Mouse (Mus musculus): Measurements from ENCODE around the gene Dgkz. TPM values are rescaled to one million over a fixed set of nuclear protein-coding genes. Genes with fewer than 3 reads are reported as not detected.

Gene Dgkz
- polyA plus RNA-seq, 1 experiment from 2014 or later = 30.9 TPM

DNA sequence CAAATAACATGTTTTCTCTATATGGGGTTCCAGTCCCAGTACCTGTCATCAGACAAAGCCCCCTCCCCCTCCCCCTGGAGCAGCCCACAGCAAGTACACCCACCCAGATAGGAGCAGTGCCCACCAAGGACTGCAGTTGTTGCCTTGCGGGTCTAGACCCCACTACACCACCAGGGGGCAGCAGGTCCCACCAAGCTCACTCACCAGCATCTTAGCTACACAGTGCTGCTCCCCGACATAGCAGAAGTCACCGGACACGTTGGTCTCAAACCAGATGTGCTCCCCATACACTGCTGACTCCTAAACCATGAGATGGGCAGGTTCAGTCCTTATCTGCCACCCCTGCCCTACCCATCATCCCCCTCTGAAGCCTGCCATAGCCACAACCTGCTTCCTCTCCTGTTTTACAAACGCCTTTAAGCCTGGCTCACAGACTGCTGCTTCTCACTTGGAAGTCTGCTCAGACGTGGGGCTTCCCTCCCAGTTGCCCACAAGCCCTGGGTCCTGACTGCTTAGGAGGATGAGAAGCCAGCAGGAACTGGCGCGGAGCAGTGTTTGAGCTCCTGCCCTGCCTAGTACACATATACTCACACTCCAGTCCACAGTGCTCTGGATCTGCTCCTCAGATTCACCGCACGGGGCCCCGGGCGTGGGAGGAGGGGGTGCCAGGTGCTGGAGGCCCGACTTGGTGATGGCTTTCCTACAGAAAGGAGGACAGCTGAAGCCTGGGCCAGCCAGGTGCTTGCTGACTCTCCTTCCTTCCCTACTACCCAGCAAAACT lies 31.3 kb downstream of the Dgkz start:
- ATAC-seq (ENCODE audit: insufficient number of reproducible peaks, low FRiP score, low TSS enrichment, low read depth) = peak; percentile 36; the same call in 1 of the 2 replicates
- 41% methylated on average over 13 of the region's 13 CpGs for WGBS
- H3K4me1 ChIP-seq = peaks cover 42% of the 10 kb centered on the region
- no peaks in the 10 kb centered on the region for H3K9me3 ChIP-seq
- no peak overlapping the region for H3K9ac ChIP-seq
- no peak overlapping the region for H3K4me3 ChIP-seq
- peak overlapping the region; percentile 47; the same call in 1 of the 2 replicates for H3K27ac ChIP-seq
- H3K36me3 ChIP-seq = peaks cover 15% of the 10 kb centered on the region
- no peaks in the 10 kb centered on the region for H3K27me3 ChIP-seq
- H3K4me2 ChIP-seq = no peak overlapping the region

DNA sequence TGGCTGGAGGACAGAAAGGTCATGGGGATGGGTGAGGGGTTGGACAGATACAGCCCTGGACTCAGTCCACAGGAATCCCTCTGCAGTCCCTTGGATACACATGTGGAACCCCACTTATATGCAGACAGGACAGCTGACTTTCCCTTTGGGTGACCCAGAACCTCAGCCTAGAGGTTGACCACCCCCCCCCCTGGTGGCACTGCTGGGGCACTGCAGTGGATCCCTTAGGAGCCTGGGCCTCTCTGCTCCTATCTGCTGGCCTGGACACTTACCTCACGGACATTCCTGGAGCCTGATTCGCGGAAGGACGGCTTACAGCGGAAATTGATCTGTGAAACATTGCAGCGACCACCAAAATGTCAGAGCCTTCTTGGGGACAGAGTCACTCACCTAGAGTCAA lies 33.3 kb downstream of the Dgkz start:
- Histone ChIP-seq H3K9me3 (no peaks in the 10 kb centered on the region), H3K4me3 (no peak overlapping the region), H3K27ac (no peak overlapping the region), H3K27me3 (no peaks in the 10 kb centered on the region), H3K4me2 (no peak overlapping the region), H3K4me1 (peaks cover 25% of the 10 kb centered on the region), H3K36me3 (peaks cover 35% of the 10 kb centered on the region), H3K9ac (no peak overlapping the region)
- ATAC-seq (ENCODE audit: insufficient number of reproducible peaks, low FRiP score, low TSS enrichment, low read depth) = no peak
- WGBS = 78% methylated on average over 6 of the region's 6 CpGs

DNA sequence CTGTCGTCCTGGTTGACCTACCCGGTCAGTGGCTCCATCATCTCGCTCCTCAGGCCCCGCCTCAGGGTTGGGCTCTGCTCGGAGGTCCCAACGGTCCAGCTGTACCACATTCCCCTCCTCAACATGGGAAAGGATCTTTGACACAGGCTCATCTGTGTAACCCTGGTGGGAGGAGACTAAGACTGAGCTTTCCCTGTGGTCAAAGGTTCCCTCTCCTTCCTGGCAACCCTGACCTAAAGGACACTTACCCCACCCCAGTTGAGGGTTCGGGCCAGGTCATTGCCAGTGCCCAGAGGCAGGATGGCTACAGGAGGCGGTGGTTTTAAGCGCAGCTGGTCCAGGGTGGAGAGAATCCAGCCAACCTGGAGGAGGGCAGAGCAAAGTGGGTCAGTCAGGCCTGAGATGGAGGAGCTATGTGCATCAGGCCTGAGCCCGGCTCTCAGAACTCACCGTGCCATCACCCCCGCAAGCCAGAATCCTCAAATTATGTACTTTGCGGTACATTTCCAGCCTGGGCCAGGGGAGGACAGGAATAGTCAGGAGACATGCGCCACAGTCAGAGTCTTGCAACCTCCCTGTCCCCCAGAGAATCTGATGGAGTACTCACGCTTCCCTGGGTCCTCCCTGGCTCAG lies 36.2 kb downstream of the Dgkz start:
- WGBS = 87% methylated on average over 15 of the region's 15 CpGs
- Histone ChIP-seq H3K36me3 (peaks cover 64% of the 10 kb centered on the region), H3K4me3 (no peak overlapping the region), H3K27me3 (no peaks in the 10 kb centered on the region), H3K4me2 (no peak overlapping the region), H3K9ac (no peak overlapping the region), H3K9me3 (no peaks in the 10 kb centered on the region), H3K4me1 (peaks cover 4% of the 10 kb centered on the region), H3K27ac (no peak overlapping the region)
- no peak for ATAC-seq (ENCODE audit: insufficient number of reproducible peaks, low FRiP score, low TSS enrichment, low read depth)

DNA sequence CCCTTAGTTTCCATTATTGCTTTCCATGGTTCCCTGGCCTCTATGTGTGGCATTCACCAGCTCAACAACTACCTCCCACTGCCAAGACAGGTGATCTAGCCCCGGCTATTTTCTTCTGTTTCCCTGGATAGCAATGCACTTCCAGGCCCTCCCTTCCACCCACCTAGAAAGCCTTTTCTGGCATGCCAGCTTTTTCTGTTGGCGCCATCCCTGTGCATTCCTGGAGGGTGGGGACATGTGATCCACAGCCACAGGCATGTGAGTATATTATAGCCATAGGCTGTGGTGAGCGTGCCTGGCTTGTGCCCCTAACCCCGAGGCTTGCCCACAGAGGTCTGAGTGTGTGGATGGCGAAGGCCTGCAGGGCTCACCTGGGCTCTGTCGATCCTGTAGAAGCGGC lies 39.5 kb downstream of the Dgkz start:
- Histone ChIP-seq H3K27me3 (no peaks in the 10 kb centered on the region), H3K4me1 (peaks cover 20% of the 10 kb centered on the region), H3K9ac (no peak overlapping the region), H3K36me3 (peaks cover 76% of the 10 kb centered on the region), H3K4me3 (no peak overlapping the region), H3K4me2 (no peak overlapping the region), H3K27ac (no peak overlapping the region), H3K9me3 (no peaks in the 10 kb centered on the region)
- ATAC-seq (ENCODE audit: insufficient number of reproducible peaks, low FRiP score, low TSS enrichment, low read depth) = no peak
- WGBS = 87% methylated on average over 7 of the region's 7 CpGs

DNA sequence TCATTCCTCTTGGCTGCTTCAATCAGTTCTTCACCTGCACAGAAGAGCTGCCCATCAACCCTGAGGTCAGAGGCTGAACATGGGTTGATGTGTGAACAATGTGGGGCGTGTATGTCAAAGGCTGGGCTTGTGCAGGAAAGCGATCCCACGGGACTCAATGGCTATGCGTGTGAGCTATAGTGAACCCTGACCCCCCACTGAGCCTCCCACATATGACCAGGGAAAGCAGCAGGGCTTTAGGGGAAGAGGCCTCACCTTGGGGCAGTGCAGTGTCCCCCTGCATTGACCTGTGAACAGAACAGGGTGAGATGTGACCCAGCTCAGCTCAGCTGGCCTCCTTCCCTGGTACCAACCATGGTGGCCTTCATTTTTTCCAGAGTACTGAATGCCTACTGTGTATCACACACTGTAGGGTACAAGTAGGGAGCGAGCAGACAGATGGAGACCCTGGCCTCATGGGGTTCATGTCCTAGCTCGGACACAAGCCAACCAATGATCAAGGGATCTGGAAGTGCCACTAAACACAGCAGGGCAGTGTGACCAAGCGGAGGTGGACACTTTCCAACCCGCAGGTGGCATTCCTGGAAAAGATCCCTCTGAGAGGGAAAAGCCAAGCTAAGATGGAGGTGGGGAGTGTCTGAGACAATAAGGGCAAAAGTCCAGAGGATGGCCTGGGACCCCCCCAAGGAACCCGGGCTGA lies 40.7 kb downstream of the Dgkz start:
- Histone ChIP-seq H3K36me3 (peaks cover 67% of the 10 kb centered on the region), H3K4me3 (no peak overlapping the region), H3K4me2 (no peak overlapping the region), H3K27ac (no peak overlapping the region), H3K27me3 (no peaks in the 10 kb centered on the region), H3K9ac (no peak overlapping the region), H3K4me1 (peaks cover 32% of the 10 kb centered on the region), H3K9me3 (no peaks in the 10 kb centered on the region)
- 83% methylated on average over 9 of the region's 9 CpGs for WGBS
- ATAC-seq (ENCODE audit: insufficient number of reproducible peaks, low FRiP score, low TSS enrichment, low read depth) = no peak

DNA sequence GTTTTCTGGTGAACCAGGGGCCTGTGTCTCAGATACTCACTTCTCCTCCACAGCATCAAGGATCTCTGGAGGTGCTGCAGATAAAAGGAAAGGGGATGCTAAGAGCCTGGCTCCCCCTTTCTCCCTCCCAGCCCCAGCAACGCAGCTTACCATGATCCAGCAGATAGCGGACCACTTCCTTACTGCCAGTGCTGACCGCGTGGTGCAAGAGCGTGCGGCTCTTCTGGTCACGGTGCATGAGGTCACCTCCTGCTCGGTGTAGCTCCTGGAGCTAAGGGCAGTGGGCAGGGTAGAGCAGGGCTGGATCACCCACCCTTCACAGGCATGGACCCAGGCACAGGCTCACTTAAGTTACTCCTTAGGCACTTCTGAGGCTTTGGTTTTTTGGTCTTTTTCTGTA lies 41.6 kb downstream of the Dgkz start:
- Histone ChIP-seq H3K9ac (no peak overlapping the region), H3K27ac (no peak overlapping the region), H3K4me2 (no peak overlapping the region), H3K36me3 (peaks cover 57% of the 10 kb centered on the region), H3K9me3 (no peaks in the 10 kb centered on the region), H3K27me3 (no peaks in the 10 kb centered on the region), H3K4me1 (peaks cover 38% of the 10 kb centered on the region), H3K4me3 (no peak overlapping the region)
- 45% methylated on average over 8 of the region's 8 CpGs for WGBS
- ATAC-seq (ENCODE audit: insufficient number of reproducible peaks, low FRiP score, low TSS enrichment, low read depth) = no peak

DNA sequence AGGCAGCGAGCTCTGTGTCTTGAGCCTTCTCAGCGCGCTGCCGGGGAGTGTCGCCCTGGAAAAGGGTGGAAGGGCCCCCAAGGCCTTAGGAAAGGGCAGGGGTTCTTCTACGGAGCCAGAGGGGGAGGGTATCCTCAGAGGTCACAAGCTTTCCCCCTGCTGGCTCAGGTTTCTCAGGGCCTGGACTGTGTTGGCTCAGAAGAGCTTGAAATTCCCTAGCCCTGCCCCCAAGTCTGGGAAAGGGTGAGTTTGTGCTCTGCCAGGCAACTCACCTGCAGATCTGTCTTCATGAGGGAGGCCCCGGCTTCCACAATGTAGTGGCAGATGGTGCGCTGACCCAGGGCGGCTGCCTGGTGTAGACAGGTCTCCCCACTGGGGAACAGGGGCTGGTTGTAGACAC lies 42.2 kb downstream of the Dgkz start:
- 43% methylated on average over 9 of the region's 9 CpGs for WGBS
- Histone ChIP-seq H3K9ac (no peak overlapping the region), H3K9me3 (no peaks in the 10 kb centered on the region), H3K36me3 (peaks cover 52% of the 10 kb centered on the region), H3K4me3 (no peak overlapping the region), H3K4me1 (peaks cover 42% of the 10 kb centered on the region), H3K4me2 (no peak overlapping the region), H3K27ac (peak overlapping the region; percentile 61; the same call in 1 of the 2 replicates), H3K27me3 (no peaks in the 10 kb centered on the region)
- no peak for ATAC-seq (ENCODE audit: insufficient number of reproducible peaks, low FRiP score, low TSS enrichment, low read depth)

DNA sequence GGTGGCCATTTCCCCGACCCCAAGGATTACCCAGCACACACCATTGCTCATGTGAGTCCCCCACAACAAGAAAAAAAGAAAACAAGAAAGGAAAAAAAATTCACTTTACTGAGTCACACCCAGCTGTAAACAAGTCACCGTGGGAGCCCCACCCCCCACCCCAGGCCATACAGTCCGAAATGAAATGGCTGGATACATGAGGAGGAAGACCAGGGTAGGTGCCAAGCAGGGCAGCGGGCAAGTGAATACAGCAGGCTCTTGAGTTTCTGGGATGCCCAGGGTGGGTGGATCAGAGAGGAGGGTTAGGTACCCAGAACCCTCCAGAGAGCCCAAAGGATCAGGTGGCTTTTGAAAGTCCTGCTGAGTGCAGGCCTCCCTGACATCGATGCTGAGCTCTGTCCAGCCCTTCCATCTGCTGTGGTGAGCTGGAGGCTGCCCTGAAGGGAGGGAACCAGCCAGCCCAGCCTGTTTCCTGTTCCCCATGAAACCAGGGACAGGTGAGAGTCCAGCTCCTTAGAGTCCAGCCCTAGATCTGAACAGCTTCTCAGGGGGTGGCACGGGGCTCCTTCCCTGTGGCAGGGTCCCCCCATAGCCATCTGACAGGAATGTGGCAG lies 42.8 kb downstream of the Dgkz start:
- 27% methylated on average over 6 of the region's 6 CpGs for WGBS
- H3K4me3 ChIP-seq = 0 out of 2 replicates have a peak overlapping the region, but pooled peaks have one; percentile 64
- no peaks in the 10 kb centered on the region for H3K27me3 ChIP-seq
- H3K27ac ChIP-seq = peak overlapping the region; percentile 94
- H3K4me2 ChIP-seq = peak overlapping the region; percentile 75
- ATAC-seq (ENCODE audit: insufficient number of reproducible peaks, low FRiP score, low TSS enrichment, low read depth) = no peak
- H3K36me3 ChIP-seq = peaks cover 46% of the 10 kb centered on the region
- no peaks in the 10 kb centered on the region for H3K9me3 ChIP-seq
- 0 out of 2 replicates have a peak overlapping the region, but pooled peaks have one; percentile 14 for H3K9ac ChIP-seq
- peaks cover 47% of the 10 kb centered on the region for H3K4me1 ChIP-seq

DNA sequence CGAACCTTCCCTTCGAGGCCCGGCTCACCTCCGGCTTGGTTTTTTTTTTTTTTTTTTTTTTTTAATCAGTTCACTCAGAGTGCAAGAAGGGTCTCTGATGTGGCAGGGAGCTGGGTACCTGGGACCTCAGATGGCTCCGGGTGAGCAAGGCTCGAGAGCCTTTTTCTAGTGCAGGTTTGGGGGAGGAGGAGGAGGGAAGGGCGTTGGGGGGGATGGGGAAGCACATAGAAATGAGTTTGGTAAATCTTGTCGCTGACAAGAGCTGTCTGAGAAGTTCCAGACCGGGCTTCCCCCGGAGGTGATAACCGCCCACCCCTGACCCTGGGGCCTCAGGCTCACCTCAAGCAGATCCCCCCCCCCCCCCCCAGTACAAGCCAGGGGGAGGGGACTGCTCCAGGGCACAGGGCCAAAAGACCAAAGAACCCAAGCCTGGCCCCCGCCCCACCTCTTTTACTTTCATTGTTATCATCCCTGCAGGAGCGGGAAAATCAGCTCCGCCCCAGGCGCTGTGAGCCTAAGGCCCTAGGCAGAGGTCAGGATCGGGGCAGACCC lies 43.4 kb downstream of the Dgkz start, which contains the start of gene Mdk:
TSS of gene Mdk (minus strand) at position 138 of the 552 bp plus-strand sequence.
- WGBS = 8% methylated on average over 16 of the region's 16 CpGs
- Histone ChIP-seq H3K27ac (peak within 1 kb of the TSS; percentile 94), H3K9ac (peak within 1 kb of the TSS; percentile 79), H3K4me1 (peaks cover 50% of the 10 kb centered on the region), H3K4me3 (peak within 1 kb of the TSS; percentile 64), H3K9me3 (no peaks in the 10 kb centered on the region), H3K27me3 (no peaks in the 10 kb centered on the region), H3K36me3 (peaks cover 40% of the 10 kb centered on the region), H3K4me2 (peak within 1 kb of the TSS; percentile 75)
- ATAC-seq (ENCODE audit: insufficient number of reproducible peaks, low FRiP score, low TSS enrichment, low read depth) = no peak

DNA sequence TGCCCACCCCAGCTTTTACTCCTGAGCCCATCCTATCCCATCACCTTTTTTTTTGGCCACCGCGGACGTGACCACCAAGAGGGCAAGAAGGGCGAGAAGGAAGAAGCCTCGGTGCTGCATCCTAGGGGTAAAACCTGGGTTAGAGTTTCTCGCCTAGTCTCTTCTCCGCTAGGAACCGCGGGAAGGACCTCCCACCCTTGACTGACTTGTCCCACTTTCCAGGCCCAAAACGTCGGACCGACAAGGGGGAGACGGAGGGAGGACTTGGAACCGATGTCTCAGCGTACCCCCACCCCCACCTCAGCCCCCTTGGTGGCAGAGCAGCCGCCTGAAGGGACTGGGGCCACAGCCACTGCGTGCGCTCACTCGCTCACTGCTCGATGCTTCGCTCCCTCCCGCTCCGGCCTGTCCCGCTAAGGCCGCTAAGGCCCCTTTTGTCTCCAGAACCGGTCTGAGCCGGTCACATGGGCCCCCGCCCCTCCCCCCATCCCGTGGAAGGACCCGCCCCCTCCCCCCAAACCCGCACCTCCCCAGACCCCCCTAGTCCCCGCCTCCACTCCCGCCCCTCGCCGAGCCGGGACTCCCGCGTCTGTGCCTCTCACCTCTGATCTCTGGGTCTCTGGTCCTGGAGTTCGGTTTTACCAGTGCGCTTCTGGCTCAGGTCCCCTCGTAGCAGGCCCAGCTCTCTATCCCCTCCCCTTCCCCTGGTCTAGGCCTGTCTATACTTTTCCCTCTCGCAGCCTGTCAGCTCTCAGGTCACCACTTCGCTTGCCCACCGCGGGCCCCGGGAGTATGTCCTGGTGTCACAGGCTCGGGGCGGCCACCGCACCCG lies 44.1 kb downstream of the Dgkz start:
- Histone ChIP-seq H3K27me3 (no peaks in the 10 kb centered on the region), H3K4me1 (peaks cover 50% of the 10 kb centered on the region), H3K4me2 (peak overlapping the region; percentile 75), H3K36me3 (peaks cover 33% of the 10 kb centered on the region), H3K27ac (peak overlapping the region; percentile 94), H3K4me3 (peak overlapping the region; percentile 64), H3K9me3 (no peaks in the 10 kb centered on the region), H3K9ac (peak overlapping the region; percentile 79)
- WGBS = 3% methylated on average over 48 of the region's 50 CpGs
- ATAC-seq (ENCODE audit: insufficient number of reproducible peaks, low FRiP score, low TSS enrichment, low read depth) = peak; percentile 70
